Mouse (Mus musculus) adrenal gland, adult 8-10 months (tissue): ENCODE measurements around the gene Inip. TPM values are rescaled to one million over a fixed set of nuclear protein-coding genes. Genes with fewer than 3 reads are reported as not detected.
A peak's percentile ranks its signal among the peaks of the same experiment; 100 is the strongest.

Experiments
- DNase-seq: peaks from one replicate; pipeline ENCODE4 v3.0.0; 2022
- total RNA-seq, 4 experiments: library from RNA; stranded (reverse); gene quantifications; 2 replicates each; pipeline ENCODE4 v1.2.4; 2022

The Inip gene
- total RNA-seq: 10 to 100 TPM; 17.8 to 24.3 (median 19.9) TPM

GRCm38 (mm10) chr4:59801489-59801888, at the start of gene Inip:
Inip (minus strand) TSS chr4:59801589.
- no peak for DNase-seq

GRCm38 (mm10) chr4:59850181-59850580, 48.8 kb upstream of the Inip start:
- DNase-seq: peak; percentile 49

DNA sequence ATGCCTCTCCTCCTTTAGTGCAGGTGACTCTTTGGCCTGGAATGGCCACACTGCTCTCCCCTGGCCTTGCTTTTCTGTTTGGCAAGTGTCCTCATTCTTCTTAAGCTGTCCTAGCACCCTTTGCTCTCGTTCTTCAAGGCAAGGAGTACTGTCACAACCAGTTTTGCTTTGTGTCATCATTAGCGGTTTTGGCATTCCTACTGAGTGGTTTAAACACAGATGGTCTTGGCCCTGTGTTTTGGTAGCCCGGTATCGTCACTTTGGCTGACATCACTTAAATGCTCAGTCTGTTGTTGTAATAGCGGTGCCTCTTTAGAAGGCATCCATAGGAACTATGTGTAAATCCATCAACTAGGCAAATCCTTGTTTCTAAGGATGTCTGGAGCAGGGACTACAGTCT, 46.1 kb upstream of the Inip start:
- DNase-seq: no peak

DNA sequence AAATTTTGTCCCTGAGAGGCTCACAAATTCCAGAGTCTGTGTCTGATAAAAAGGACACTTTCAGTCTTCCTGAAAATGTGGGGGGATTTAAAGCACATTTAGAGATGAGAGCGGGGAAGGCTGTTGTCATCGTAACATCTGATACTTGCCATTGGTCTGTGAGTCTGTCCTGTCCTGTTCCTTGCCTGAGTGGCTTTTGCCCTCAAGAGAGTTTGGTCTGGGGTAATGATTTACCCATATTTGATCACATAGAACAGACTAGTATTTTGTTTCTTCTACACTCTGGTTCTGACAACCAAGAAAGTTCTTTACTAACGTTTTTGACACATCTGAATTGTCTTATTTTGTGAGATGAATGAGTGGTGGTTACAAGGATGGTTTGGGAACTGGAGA, 43.9 kb upstream of the Inip start:
- no peak for DNase-seq

- no peak for DNase-seq
Observed at GRCm38 (mm10) chr4:59844460-59845244, 43.3 kb upstream of the Inip start.

DNA sequence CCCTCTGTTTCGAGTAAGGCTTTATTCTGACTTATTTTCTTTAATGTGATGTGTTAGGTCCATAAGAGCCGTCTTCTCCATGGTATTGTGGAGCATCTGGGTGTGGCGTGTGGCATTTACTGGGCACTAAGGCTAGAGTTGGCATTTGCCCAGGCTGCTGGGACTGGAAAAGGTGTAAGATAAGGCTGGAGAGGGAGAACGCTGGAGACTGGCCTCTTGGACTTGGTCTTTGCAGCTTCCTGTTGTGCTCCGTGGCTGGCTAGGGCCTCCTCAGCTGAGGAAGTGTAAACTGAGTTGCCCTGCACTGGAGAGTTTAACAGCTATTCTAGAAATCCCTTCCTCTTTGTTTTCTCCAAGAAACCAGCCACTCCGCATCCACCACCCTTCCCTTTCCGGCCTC, 36.3 kb upstream of the Inip start:
- no peak for DNase-seq

DNA sequence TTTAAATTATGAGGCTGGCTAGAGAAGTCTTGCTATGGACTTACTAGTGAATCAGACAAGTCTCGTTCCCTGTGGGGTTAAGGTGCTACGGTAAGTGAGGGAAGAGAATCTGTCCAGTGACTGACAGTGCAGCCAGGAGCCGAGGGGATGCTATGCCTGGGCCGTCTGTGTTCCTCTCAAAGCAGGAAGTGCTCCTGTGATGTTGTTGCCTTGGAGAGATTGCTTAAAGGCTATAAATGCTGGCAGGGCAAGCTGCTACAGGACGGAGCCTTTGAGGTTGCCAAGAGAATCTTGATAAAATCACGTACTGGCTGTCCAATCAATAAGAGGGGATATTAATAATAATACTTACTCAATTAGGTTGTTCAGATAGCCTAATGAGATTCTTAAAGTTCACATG, 31.4 kb upstream of the Inip start:
- DNase-seq: no peak

DNA sequence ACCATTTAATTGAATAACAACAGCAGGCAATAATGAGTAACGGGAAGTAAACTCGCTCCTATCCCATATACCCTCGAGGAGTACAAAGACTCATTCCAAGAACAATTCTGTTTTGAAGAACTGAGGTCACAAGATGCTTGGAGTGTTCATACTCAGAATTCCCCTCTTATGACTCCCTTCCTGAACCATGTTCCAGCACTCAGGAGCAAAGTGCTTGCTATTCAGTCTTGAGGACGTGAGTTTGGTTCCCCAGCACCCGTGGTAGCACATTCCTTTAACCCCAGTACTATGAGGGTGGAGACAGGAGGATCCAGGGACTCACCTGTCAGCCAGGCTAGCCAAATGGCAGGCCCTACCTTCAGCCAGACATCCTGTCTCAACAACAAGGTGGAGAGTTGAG, 29.6 kb upstream of the Inip start:
- no peak for DNase-seq

DNA sequence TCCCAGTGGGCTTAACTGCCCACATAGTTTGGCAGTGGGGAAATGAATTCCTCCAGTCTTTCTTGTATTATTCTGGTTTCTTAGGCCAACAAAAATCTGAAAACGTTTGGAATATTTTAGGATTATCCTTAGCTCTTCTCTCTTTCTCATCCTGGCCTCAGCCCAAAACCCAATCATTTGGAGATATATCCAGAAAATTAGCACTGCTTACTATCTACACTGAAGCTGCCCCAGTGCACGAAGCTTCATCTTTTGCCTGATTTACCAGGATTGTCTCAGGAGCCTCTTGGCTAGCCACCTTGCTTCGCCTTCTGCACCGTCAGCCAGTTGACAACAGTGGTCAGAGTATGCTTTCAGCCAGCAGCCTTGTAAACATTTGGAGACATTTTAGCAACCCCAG, 27.7 kb upstream of the Inip start:
- DNase-seq: no peak

GRCm38 (mm10) chr4:59826381-59826780, 25.0 kb upstream of the Inip start:
- DNase-seq: no peak

DNA sequence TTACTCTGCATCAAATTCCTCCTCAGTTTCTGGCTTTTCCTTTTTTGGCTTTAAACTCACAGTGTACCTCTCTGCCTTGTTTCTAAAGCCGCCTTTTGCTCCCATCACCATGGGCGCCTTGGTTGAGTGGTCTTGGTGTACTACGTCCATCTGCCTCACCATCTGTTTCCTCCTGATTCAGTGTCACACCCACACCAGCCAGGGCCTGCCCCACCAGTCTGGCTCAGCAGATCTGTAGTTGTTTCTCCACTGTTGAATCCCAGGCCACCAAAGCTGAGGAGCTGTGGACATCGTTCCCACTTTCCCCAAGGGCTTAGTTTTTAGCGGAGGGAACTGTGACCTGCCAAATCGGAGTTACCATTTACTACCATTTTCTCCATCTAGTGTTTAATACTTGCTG, 24.2 kb upstream of the Inip start:
- no peak for DNase-seq

DNA sequence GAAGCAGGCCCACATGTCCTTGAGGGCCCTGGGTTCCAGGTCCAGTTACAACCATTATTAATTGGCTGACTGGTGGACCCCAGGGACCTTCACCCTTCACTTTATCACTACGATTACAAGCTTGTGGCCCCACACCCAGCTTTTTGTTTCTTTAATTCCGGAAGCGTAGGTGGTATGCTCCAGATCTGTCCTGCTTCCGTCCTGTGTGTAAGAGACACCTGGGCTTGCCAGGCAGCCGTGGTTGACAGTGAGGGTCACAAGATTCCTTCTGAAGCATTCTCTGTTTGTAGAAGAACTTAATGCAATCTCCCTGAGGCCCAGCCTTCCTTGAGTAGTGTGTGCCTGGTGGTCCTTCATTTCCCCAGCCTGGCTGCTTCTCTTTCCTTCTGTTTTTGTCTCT, 23.5 kb upstream of the Inip start:
- DNase-seq: no peak

DNA sequence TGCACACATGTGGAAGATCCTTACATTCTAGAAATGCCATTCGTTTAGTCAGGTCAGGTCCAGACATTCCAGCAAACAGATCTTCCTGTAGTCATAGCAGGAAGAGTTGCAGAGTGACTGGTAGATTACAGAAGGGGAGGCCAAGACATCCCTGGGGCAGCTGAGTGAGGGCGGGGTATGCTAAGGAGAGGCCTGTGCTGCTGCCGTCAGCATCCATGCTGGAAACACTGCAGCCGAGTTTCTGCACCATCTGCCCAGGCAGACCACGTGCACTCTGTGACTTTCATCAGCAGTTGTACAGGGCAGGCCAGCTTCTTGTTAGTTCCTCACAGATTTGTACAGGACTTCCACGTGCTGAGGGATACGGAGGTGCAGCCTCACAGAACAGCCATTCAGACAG, 22.1 kb upstream of the Inip start:
- DNase-seq: no peak

DNA sequence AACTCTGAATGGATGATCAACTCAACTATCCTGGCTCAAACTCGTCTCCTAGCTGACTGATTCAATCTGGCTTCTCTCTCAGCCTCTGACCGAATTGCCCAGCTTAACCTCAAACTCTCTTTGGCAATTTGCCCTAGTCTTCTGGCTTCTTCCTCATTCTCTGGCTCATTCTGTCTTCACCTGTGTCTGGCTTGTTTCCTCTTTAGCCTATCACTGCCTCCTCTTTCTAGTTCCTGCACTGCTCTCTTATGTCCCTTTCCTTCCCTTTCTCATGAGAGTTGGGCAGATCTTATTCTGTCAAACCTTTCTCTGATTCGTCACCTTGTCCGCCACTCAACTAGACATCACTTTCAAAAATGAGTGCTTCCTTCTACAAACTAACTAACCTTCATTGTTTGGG, 20.7 kb upstream of the Inip start:
- DNase-seq: no peak

DNA sequence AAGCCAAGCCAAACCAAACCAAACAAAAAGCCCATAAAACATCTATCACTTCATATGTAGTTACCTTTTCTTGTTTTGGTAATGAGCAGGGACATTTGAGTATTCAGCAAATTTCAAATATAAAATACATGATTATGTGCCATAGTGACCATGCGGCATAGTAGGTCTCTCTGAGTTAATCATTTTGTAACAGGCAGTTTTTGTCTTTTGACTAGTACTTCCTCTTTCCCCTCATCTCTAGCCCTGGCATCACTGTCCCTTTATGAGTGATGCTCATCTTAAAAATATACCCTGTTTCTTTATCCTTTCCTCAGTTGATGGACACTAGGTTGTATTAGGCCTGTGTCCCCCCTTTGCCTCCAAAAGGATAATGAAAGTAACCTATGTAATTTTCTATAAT, 20.1 kb upstream of the Inip start:
- no peak for DNase-seq

GRCm38 (mm10) chr4:59819477-59820022, 18.2 kb upstream of the Inip start:
- DNase-seq: no peak

GRCm38 (mm10) chr4:59819054-59819472, 17.7 kb upstream of the Inip start:
- no peak for DNase-seq

- no peak for DNase-seq
Observed at GRCm38 (mm10) chr4:59818498-59818897, 17.1 kb upstream of the Inip start.

GRCm38 (mm10) chr4:59817790-59818189, 16.4 kb upstream of the Inip start:
- DNase-seq: no peak

DNA sequence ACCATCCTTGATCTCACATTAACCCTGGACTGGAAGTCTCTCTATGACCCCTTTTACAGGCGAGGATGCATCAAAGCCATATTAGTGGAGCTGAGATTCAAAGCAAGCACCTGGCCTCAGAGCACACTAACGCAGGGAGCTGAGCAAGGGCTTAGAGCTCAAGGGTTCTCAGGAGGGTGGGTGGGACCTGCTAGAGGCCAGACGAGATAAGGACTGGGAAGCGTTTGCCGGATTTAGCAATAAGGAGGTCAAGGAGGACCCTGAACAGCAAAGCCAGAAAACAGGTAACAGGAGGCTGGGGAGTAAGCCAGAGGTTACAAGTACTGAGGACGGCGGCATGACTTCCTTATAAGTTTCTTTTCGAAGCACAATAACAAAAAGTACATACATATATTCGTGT, 15.1 kb upstream of the Inip start:
- DNase-seq: no peak

GRCm38 (mm10) chr4:59816016-59816415, 14.6 kb upstream of the Inip start:
- DNase-seq: no peak

- DNase-seq: no peak
Observed at GRCm38 (mm10) chr4:59815121-59815810, 13.9 kb upstream of the Inip start.

GRCm38 (mm10) chr4:59814094-59814493, 12.7 kb upstream of the Inip start:
- no peak for DNase-seq

- no peak for DNase-seq
Observed at GRCm38 (mm10) chr4:59808396-59808795, 7.0 kb upstream of the Inip start.
